Mouse (Mus musculus) bone marrow, adult 2 months (tissue): ENCODE data around the gene Rheb.

Experiments used
- CTCF ChIP-seq: fragments of 200-500 bp; IDR thresholded peaks from 2 replicates; pipeline ENCODE4 v1.5.1; 2011; ENCODE audit warnings: low read length, control low read depth; ENCODE audit not compliant: control insufficient read depth, insufficient read depth
- POLR2A ChIP-seq: fragments of 200-500 bp; IDR thresholded peaks from 2 replicates; pipeline ENCODE4 v1.6.1; 2011; ENCODE audit warnings: low read depth, mild to moderate bottlenecking, control low read depth, low read length, borderline replicate concordance; ENCODE audit not compliant: control insufficient read depth

DNA sequence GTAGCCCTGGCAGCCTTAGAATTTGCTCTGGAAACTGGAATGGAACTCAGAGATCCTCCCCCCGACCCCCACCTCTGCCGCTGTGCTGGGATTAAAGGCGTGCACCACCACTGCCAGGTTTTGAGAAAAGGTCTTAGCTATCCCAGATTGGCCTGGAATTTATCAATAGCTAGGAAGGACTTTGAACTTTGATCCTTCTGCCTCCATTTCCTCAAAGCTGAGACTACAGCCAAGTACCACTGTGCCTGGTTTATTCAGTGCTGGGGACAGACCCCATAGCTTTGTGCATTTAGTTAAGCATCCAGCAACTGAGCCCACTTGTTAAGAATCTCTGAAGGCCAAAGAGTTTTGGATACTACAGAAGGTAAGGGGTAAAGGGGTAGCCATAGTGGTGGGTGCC lies 85.5 kb downstream of the Rheb start:
- TF ChIP-seq CTCF, result no peak
- TF ChIP-seq POLR2A, result no peak
